In genomic region chr2:167347991-167348375, GRCm38 (mm10) we compare ENCODE assay signal across 8 mouse cellular contexts. TPM values are rescaled to one million over a fixed set of nuclear protein-coding genes. Genes with fewer than 3 reads are reported as not detected.
A peak's percentile ranks its signal among the peaks of the same experiment; 100 is the strongest.
DNase-seq lines count a peak whose midpoint lies in the region; ATAC-seq and TF ChIP-seq lines count a peak whose summit lies in the region.

No protein-coding gene starts in this region.

- WGBS in kidney, adult 2 months = 16% methylated on average over 11 of the region's 11 CpGs
- 14% methylated on average over 11 of the region's 11 CpGs for WGBS in forebrain, embryonic 12.5 days
- 15% methylated on average over 11 of the region's 11 CpGs for WGBS in hindbrain, embryonic 11.5 days
- 8% methylated on average over 11 of the region's 11 CpGs for WGBS in liver, embryonic 16.5 days (ENCODE audit: insufficient replicate concordance)

- no peaks in the 10 kb centered on the region for H3K36me3 ChIP-seq in kidney, adult 2 months (ENCODE audit: control insufficient read depth, insufficient read depth, low read length)
- no peaks in the 10 kb centered on the region for H3K36me3 ChIP-seq in ES-E14 (ENCODE audit: control insufficient read depth, insufficient read depth, low read length, poor library complexity, severe bottlenecking)
- H3K36me3 ChIP-seq in forebrain, embryonic 12.5 days (replicated peaks) = no peaks in the 10 kb centered on the region
- no peaks in the 10 kb centered on the region for H3K36me3 ChIP-seq in hindbrain, embryonic 11.5 days (ENCODE audit: control insufficient read depth, insufficient read depth, low read length)
- no peaks in the 10 kb centered on the region for H3K36me3 ChIP-seq in liver, embryonic 16.5 days (ENCODE audit: control insufficient read depth, insufficient read depth)

- peak overlapping the region; percentile 80 for H3K4me2 ChIP-seq in forebrain, embryonic 12.5 days
- peak overlapping the region; percentile 72 for H3K4me2 ChIP-seq in hindbrain, embryonic 11.5 days (replicated peaks; ENCODE audit: low read depth, low read length)
- peak overlapping the region; percentile 78 for H3K4me2 ChIP-seq in liver, embryonic 16.5 days (ENCODE audit: low read depth, low read length)

- H3K9ac ChIP-seq in ES-E14 (ENCODE audit: insufficient read depth, low read depth, low read length, poor library complexity, severe bottlenecking) = peak overlapping the region; percentile 90; the same call in 1 of the 2 replicates
- peak overlapping the region; percentile 80 for H3K9ac ChIP-seq in forebrain, embryonic 12.5 days
- peak overlapping the region; percentile 91; the same call in 1 of the 2 replicates for H3K9ac ChIP-seq in hindbrain, embryonic 11.5 days (ENCODE audit: low read depth, low read length)
- H3K9ac ChIP-seq in liver, embryonic 16.5 days (ENCODE audit: low read depth, low read length) = no peak overlapping the region

- H3K27me3 ChIP-seq in kidney, adult 2 months (replicated peaks; ENCODE audit: control insufficient read depth, insufficient read depth, low read length) = no peaks in the 10 kb centered on the region
- peaks cover 15% of the 10 kb centered on the region for H3K27me3 ChIP-seq in forebrain, embryonic 12.5 days
- peaks cover 6% of the 10 kb centered on the region; the same call in 1 of the 2 replicates for H3K27me3 ChIP-seq in hindbrain, embryonic 11.5 days (ENCODE audit: control insufficient read depth, insufficient read depth, low read length)
- H3K27me3 ChIP-seq in liver, embryonic 16.5 days (ENCODE audit: control insufficient read depth, insufficient read depth, low read depth, low read length) = peaks cover 62% of the 10 kb centered on the region

- H3K4me1 ChIP-seq in kidney, adult 2 months (ENCODE audit: control insufficient read depth, insufficient read depth, low read length) = peaks cover 30% of the 10 kb centered on the region
- H3K4me1 ChIP-seq in ES-E14 (ENCODE audit: control insufficient read depth in 2 of 2, insufficient read depth in 2 of 2, low read length in 2 of 2, poor library complexity in 1 of 2) = peaks cover 6 to 12% of the 10 kb centered on the region in 2 experiments; a peak in 2 of 4 replicates
- H3K4me1 ChIP-seq in forebrain, embryonic 12.5 days = peaks cover 34% of the 10 kb centered on the region
- H3K4me1 ChIP-seq in hindbrain, embryonic 11.5 days (replicated peaks; ENCODE audit: control insufficient read depth, insufficient read depth, low read length) = peaks cover 5% of the 10 kb centered on the region
- H3K4me1 ChIP-seq in liver, embryonic 16.5 days (ENCODE audit: control insufficient read depth, low read depth, low read length) = peaks cover 50% of the 10 kb centered on the region

- TF ChIP-seq CTCF in kidney, adult 2 months (conservative IDR thresholded peaks at IDR 0.05; ENCODE audit: insufficient read depth, insufficient read length, low read depth, low read length) = no peak

- H3K27ac ChIP-seq in kidney, adult 2 months (ENCODE audit: insufficient read depth, low read depth, low read length) = peak overlapping the region; percentile 51
- no peak overlapping the region for H3K27ac ChIP-seq in ES-E14 (ENCODE audit: insufficient read depth, low read depth, low read length, poor library complexity, severe bottlenecking)
- 0 out of 2 replicates have a peak overlapping the region, but pooled peaks have one; percentile 87 for H3K27ac ChIP-seq in forebrain, embryonic 12.5 days
- H3K27ac ChIP-seq in hindbrain, embryonic 11.5 days (ENCODE audit: low read depth, low read length) = no peak overlapping the region
- no peak overlapping the region for H3K27ac ChIP-seq in liver, embryonic 16.5 days (ENCODE audit: low read length)

- ATAC-seq in forebrain, embryonic 12.5 days (ENCODE audit: low FRiP score) = no peak
- no peak for ATAC-seq in hindbrain, embryonic 11.5 days (ENCODE audit: low FRiP score)
- no peak for ATAC-seq in liver, embryonic 16.5 days (ENCODE audit: low read depth)

- peak overlapping the region; percentile 60 for H3K4me3 ChIP-seq in kidney, adult 2 months (ENCODE audit: insufficient read depth, low read depth, low read length)
- peak overlapping the region; percentile 88 to 97 for H3K4me3 ChIP-seq in ES-E14 (ENCODE audit: insufficient read depth in 1 of 2, low read depth in 1 of 2, low read length in 2 of 2, poor library complexity in 1 of 2, severe bottlenecking in 1 of 2)
- H3K4me3 ChIP-seq in forebrain, embryonic 12.5 days (replicated peaks) = peak overlapping the region; percentile 62
- H3K4me3 ChIP-seq in hindbrain, embryonic 11.5 days (ENCODE audit: low read depth, low read length) = peak overlapping the region; percentile 58
- H3K4me3 ChIP-seq in liver, embryonic 16.5 days (ENCODE audit: low read depth, low read length) = peak overlapping the region; percentile 68

- DNase-seq in kidney, adult 2 months = peak; percentile 63
- DNase-seq in kidney, adult 18-20 months = no peak
- no peak for DNase-seq in ES-E14 (ENCODE audit: low read depth, low spot score)
- DNase-seq in hindbrain, embryonic 11.5 days (ENCODE audit: low spot score) = peak; percentile 30
- DNase-seq in right cerebral cortex, postnatal 14 days = peak; percentile 39
- DNase-seq in thymus, postnatal 36 days = no peak

- no peak for TF ChIP-seq POLR2A in kidney, adult 2 months (IDR thresholded peaks at IDR 0.05; ENCODE audit: low read depth, low read length)

- H3K9me3 ChIP-seq in ES-E14 (ENCODE audit: control insufficient read depth, insufficient read depth, low read depth, low read length) = no peaks in the 10 kb centered on the region
- H3K9me3 ChIP-seq in forebrain, embryonic 12.5 days = no peaks in the 10 kb centered on the region
- no peaks in the 10 kb centered on the region for H3K9me3 ChIP-seq in hindbrain, embryonic 11.5 days (ENCODE audit: control insufficient read depth, low read length)
- no peaks in the 10 kb centered on the region for H3K9me3 ChIP-seq in liver, embryonic 16.5 days (replicated peaks; ENCODE audit: control insufficient read depth, low read length)

- in situ Hi-C loops in ES-E14 (cut with MboI; ENCODE audit: low sequenced_read_pairs in 2 of 2, unreplicated experiment in 2 of 2) = no loop called here

TF ChIP-seq in ES-E14, 5 proteins besides CTCF, POLR2A, EP300 and RAD21:
- TF ChIP-seq ZNF384 (IDR thresholded peaks at IDR 0.05; ENCODE audit: low read depth, low read length) (no peak), MAFK (IDR thresholded peaks at IDR 0.05; ENCODE audit: insufficient read depth, low read depth, low read length) (no peak), HCFC1 (IDR thresholded peaks at IDR 0.05; ENCODE audit: borderline replicate concordance, insufficient read depth, low read length) (no peak), CHD2 (IDR thresholded peaks at IDR 0.05; ENCODE audit: low read depth, low read length) (no peak), ZC3H11A (IDR thresholded peaks at IDR 0.05; ENCODE audit: borderline replicate concordance, low read depth, low read length) (no peak)
TF ChIP-seq in ES-E14: peak in this region for 0.

RNA-seq across cellular contexts. Expression of gene B4galt5, which starts 1.0 kb away (rescaled TPM):
- 51.5 and 54.2 TPM in 2 replicates for polyA plus RNA-seq in kidney, adult 2 months (2012; rRNA removed)
- total RNA-seq in ES-E14 (2012; rRNA removed) = 40.5 and 61.7 TPM in 2 replicates
- 7.6 and 13.4 TPM in 2 replicates for polyA plus RNA-seq in forebrain, embryonic 12.5 days (2016; fragmentation: Nextera tagmentation; extraction: Ambion mirVana)
- 15.3 and 19.2 TPM in 2 replicates for polyA plus RNA-seq in hindbrain, embryonic 11.5 days (2014; fragmentation: Nextera tagmentation; extraction: Ambion mirVana)
- polyA plus RNA-seq in liver, embryonic 16.5 days (2015; fragmentation: Nextera tagmentation; extraction: Ambion mirVana) = 1.3 and 1.5 TPM in 2 replicates

Comparison
In these comparisons a context has a peak if more than half of its experiments do, and no peak if none do; other contexts are left out.
1. DNase-seq: peak in kidney, adult 2 months (single experiment), hindbrain, embryonic 11.5 days (single experiment) and right cerebral cortex, postnatal 14 days (single experiment); none in kidney, adult 18-20 months (single experiment), ES-E14 (single experiment) and thymus, postnatal 36 days (0 of 2).
2. H3K27ac ChIP-seq: peak in kidney, adult 2 months (single experiment) and forebrain, embryonic 12.5 days (single experiment); none in ES-E14 (single experiment), hindbrain, embryonic 11.5 days (single experiment) and liver, embryonic 16.5 days (single experiment).
3. Peak in every context shown above with its lines, with median percentiles within 50 percentile points of each other: H3K4me3 ChIP-seq and H3K4me2 ChIP-seq.